Mouse (Mus musculus): ENCODE results near the gene H2-M10.6.
"Not testable (repeated sequence)": the region's sequence is repeated elsewhere in the genome, so short reads cannot be mapped to it uniquely, and the experiment has no call there.

H2-M10.6 gene

DNA sequence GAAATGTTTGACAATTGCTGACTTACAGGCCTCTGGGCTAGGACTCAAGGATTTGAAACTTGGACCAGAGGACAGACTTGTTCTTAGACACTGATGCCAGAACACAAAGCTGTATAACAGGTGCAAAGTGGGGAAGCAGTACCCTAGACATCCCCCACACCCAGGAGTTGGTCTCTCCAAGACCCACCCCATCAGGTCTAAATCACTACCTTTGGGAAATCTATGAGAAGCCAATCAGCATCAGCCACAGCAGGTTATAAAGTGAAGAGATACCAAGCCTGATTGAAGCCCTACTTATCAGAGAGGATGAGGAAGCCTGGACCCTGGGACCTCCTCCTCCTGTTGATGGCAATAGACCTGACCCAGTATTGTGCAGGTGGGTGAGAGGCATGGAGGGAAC is at the start of gene H2-M10.6:
TSS of gene H2-M10.6 (plus strand) at position 301 of the 400 bp plus-strand sequence.
- in situ Hi-C loops (cut with MseI, MboI) = no loop called here

DNA sequence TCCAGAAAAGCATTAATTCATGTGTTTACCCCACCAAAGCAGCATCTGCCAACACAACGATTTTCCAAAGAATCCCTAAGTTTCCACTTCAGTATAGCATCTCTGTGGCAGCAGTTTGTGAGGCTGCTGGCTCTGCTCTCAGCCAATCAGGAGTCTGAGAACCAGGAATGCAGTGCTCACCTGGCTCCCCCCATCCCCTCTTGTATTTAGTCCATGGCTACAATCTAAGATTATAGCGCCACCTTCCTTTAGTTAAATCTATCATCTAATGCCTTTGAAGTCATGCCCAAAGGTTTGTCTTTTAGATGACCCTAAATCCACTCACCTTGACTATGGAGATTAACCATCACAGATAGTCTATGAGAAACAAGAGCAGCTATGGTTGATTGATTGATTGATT is 48.2 kb upstream of the H2-M10.6 start:
- in situ Hi-C loops (cut with MseI, MboI) = loop anchor here in 1 of 2 experiments (10.0 kb wide), 1 partner anchor 379 kb away; no protein-coding TSS in a partner anchor

DNA sequence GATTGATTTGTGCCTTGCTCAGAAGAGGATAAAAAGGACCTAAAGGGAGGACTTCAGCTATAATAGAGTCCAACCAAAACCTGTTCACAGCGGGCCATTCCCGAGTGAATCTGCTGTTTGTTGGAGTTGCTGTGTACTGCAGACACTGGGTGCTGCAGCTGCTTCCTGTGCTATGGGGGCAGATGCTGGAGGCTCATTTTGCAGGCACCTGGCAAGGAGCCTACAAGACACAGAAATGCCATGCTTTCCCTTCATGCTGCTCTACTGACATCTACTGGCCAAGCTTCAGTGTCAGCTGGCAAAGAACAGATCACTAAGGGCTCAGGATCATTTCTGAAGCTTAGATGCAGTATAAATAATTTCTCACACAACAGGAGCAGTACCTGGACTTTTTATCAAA is 47.7 kb upstream of the H2-M10.6 start:
- in situ Hi-C loops (cut with MseI, MboI) = loop anchor here in 1 of 2 experiments (10.0 kb wide), 1 partner anchor 379 kb away; no protein-coding TSS in a partner anchor

DNA sequence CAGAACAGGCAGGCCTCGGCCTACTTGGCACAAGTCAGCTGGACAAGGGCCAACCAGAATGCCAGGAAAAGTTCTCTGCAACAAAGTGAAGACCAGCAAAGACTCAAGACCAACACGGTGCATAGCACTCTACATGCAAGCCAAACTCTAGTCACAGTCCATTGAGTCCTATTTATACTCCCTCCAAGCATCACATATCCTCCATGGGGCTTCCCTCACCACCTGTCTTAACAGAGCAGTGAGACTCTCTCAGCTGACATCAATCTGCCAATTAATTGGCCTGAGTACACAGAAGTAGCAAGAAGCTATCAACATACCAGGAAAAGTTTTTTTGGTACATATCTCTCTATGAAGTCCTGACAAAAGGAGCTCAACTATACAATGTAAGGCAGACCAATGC is 46.6 kb upstream of the H2-M10.6 start:
- in situ Hi-C loops (cut with MseI, MboI) = loop anchor here in 1 of 2 experiments (10.0 kb wide), 1 partner anchor 381 kb away; no protein-coding TSS in a partner anchor

DNA sequence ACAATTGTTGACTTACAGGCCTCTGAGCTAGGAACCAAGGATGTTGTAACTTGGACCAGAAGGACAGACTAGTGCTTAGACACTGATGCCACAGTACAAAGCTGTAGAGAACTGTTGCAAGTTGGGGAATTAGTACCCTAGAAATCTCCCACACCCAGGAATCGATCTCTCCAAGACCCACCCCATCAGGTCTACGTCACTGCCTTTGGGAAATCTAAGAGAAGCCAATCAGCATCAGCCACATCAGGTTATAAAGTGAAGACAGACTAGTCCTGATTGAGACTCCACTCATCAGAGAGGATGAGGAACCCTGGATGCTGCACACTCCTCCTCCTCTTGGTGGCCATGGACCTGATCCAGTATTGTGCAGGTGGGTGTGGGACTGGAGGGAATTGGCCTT is 39.4 kb upstream of the H2-M10.6 start, which contains the start of gene H2-M10.5:
TSS of gene H2-M10.5 (plus strand) at position 301 of the 400 bp plus-strand sequence.
- in situ Hi-C loops (cut with MseI, MboI) = not testable (repeated sequence)

DNA sequence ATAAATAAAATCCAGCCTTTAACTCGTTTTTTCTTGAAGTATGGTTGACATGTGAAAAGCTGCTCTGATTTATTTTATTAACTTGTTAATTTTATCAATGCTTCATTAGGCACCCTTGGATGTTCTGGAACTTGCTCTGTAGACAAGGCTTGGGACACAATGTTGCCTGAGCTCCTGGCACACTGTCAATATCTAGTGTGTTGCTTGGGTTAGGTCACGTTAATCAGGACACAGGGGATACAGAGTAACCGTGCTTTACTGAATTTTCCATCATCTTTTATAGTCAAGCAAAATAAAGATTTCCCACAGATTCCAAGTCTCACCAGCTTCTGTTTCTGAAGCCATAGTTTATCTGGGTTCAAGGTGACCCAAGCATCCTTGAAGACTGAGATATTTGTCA is 30.4 kb upstream of the H2-M10.6 start:
- in situ Hi-C loops (cut with MseI, MboI) = no loop called here

DNA sequence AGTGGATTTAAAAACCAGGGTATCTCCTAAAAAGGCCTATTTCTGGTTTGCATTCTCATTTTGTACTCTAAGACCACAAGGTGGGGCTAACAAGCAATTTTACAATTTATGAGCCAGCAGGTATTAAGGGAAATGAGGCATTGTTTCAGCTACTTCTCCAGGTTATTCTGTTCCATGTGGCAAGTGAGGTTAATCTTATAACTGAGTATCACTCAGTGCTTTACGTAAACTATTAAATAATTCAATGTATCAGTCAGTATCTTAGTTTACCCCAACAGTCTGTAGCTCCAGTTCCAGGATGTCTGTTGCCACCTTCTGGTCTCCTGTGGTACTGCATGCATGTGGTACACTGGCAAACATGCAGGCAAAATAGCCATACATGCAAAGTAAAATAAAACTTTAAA is 25.5 kb upstream of the H2-M10.6 start:
- in situ Hi-C loops (cut with MseI, MboI) = not testable (repeated sequence)

DNA sequence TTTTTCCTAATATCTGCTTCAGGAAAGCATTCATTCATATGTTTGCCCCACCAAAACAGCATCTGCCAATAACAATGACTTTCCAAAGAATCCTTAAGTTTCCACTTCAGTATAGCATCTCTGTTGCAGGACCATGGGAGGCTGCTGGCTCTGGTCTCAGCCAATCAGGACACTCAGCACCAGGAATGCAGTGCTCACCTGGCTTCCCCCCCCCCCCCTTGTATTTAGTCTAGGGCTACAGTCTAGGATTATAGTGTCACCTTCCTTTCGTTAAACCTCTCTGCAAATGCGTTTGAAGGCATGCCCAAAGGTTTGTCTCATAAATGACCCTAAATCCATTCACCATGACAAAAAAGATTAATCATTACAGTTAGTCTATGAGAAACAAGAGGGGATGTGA is 23.6 kb upstream of the H2-M10.6 start:
- in situ Hi-C loops (cut with MseI, MboI) = no loop called here

DNA sequence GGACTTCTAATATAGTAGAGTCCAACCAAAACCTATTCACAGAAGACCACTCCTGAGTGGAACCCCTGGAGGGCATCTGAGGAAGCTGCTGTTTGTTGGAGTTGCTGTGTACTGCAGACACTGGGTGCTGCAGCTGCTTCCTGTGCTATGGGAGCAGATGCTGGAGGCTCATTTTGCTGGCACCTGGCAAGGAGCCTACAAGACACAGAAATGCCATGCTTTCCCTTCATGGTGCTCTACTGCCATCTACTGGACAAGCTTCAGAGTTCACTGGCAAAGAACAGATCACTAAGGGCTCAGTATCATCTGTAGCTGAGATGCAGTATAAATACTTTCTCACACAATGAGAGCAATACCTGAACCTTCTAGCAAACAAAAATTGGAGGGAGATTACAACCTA is 23.2 kb upstream of the H2-M10.6 start:
- in situ Hi-C loops (cut with MseI, MboI) = not testable (repeated sequence)

DNA sequence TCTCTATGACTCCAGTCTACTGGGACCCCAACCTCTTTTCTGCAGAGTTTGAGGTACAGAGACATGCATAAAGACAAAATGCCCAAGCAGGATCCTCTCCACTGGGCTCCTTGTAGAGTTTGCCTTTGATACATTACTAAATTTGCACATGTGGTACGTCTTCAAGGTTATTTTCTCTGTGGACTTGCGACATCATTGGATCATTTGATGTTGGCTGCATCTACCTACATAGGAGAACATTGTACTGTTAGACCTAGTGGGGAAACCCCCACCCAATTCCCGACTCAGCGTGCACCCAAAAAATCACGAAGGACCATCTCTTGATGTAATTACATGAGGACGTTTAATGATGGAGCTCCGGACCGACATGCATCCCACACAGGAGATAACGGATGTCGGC is 12.5 kb upstream of the H2-M10.6 start:
- in situ Hi-C loops (cut with MseI, MboI) = no loop called here

DNA sequence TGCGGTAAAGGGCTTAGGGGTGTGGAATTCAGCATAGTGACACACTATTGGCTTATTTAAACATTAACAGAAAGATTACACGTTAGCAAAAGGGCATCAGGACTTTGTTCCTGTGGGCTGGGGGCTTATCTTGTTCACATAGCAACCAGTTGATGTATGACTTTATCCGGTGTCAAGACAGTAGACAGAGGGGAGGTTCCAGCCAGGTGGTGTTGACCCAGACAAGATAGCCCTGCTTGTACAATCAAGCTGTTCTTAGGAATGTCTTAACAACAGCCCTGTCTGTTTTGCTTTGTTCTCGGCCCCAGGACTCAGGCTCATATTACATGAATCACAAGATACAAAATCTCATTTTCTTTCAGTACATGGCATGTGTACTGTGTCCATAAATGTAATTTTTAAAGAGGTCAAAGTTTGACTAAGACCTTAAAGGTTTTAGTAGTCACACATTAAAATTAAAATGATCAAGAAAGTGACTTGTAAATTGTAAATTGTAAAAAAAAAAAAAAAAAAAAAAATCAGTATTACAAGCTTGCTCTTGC is 12.0 kb upstream of the H2-M10.6 start:
- in situ Hi-C loops (cut with MseI, MboI) = loop anchor here in 1 of 2 experiments (10.0 kb wide), 1 partner anchor 435 kb away; the partner anchor contains the start of gene H2-M10.3

DNA sequence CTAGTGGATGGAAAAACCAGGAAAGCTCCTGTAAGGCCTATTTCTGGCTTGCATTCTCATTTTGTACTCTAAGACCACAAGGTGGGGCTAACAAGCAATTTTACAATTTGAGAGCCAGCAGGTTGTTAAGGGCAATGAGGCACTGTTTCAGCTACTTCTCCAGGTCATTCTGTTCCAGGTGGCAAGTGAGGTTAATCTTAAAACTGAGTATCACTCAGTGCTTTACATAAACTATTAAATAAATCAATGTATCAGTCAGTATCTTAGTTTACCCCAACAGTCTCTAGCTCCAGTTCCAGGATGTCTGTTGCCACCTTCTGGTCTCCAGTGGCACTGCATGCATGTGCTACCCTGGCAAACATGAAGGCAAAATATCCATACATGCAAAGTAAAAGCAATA is 12.0 kb downstream of the H2-M10.6 start:
- in situ Hi-C loops (cut with MseI, MboI) = no loop called here

DNA sequence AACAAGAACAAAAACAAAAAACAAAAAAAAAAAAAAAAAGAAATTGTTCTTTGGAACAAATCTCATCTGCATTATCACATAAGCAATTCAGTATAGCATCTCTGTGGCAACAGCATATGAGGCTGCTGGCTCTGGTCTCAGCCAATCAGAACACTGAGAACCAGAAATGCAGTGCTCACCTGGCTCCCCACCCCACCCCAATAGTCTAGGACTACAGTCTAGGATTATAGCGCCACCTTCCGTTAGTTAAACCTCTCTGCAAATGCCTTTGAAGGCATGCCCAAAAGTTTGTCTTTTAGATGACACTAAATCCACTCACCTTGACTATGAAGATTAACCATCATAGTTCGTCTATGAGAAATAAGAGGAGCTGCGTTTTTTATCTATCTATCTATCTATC is 13.6 kb downstream of the H2-M10.6 start:
- in situ Hi-C loops (cut with MseI, MboI) = no loop called here

DNA sequence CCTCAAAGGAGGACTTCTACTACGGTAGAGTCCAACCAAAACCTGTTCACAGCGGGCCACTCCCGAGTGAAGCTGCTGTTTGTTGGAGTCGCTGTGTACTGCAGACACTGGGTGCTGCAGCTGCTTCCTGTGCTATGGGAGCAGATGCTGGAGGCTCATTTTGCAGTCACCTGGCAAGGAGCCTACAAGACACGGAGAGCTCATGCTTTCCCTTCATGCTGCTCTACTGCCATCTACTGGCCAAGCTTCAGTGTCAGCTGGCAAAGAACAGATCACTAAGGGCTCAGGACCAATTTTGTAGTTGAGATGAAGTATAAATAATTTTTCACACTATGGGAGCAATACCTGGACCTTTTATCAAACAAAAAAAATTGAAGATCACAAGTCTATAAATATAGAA is 14.0 kb downstream of the H2-M10.6 start:
- in situ Hi-C loops (cut with MseI, MboI) = not testable (repeated sequence)

DNA sequence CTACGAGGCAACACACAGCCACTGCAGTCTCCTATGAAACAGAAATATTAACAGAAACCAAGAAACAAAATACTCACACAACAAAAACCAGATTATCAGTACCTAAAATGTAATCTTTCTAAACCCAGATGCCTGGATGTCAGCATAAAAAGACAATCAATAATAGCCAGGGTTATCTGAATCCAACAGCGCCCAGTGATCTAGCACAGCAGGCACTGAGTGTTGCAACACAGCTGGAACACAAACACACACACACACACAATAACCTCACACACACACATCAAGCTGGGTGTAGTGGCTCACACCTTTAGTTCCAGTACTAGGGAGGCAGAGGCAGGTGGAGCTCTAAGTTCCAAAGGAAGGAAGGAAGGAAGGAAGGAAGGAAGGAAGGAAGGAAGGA is 16.5 kb downstream of the H2-M10.6 start:
- in situ Hi-C loops (cut with MseI, MboI) = no loop called here

DNA sequence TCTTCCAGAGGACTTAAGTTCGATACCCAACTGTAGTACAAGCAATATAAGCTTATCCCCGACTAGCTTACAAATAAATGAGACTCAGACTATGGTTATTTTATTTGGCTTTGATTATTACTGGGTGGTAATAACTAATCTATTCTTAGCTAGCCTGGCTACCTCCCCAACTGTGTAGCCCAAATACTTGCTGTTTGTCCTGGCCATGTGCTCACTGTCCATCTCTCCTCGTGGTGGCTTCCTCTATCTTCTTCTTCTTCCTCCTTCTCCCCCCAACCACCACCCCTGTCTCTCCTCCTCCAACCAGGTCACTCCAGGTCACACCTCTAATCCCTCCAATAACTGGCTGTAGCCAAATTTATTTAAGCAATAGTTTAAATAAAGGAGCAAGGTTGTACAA is 18.5 kb downstream of the H2-M10.6 start:
- in situ Hi-C loops (cut with MseI, MboI) = no loop called here

DNA sequence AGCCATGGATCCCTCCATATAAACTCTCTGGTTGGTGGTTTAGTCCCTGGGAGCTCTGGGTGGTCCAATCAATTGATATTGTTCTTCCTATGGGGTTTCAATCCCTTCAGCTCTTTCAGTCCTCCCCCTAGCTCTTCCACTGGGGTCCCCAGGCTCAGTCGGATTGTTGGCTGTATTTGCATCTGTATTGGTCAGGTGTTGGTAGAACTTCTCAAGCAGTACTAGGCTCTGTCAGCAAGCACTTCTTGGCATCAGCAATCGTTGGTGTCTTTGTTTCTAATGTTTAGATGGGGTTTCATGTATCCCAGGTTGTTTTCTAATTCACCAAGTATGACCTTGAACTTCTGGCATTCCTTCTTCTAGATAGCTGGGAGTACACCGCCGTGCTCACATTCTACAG is 20.7 kb downstream of the H2-M10.6 start:
- in situ Hi-C loops (cut with MseI, MboI) = no loop called here

DNA sequence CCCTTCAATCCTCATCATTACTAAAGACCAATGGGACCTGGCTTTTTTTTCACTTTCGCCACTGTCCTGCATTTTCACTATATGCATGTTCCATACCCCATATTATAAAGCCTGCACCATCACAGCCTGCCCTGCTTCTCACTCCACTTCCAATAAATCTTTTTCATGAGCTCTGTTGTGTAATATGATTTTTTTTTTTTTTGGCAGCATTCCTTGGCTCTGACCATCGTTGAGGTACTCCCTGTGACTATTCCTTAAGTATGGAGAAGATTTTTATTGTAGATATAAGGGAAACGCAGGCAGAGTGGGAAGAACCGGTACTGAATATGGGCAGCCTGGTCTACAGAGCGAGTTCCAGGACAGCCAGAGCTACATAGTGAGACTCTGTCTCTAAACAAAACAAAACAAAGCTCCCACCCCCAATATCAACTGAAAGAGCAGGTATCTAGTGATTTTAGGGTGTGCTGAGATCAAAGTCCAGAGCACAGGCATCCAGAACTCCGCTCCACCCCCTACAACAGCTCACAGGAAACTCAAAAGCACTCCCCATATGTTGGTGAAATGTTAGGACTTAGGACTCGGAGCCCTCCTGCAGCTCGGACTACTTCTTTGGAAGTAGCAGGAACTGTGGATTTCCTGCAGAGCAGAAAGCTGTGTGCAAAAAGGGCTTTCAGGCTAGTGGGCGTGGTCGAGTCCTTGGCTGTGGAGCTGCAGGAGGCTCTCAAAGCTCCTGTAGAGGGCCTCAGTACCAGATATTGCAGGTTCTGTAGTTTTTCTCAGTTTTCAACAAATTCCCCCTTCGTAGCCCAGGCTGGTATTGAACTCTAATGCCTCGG is 23.8 kb downstream of the H2-M10.6 start:
- in situ Hi-C loops (cut with MseI, MboI) = no loop called here

DNA sequence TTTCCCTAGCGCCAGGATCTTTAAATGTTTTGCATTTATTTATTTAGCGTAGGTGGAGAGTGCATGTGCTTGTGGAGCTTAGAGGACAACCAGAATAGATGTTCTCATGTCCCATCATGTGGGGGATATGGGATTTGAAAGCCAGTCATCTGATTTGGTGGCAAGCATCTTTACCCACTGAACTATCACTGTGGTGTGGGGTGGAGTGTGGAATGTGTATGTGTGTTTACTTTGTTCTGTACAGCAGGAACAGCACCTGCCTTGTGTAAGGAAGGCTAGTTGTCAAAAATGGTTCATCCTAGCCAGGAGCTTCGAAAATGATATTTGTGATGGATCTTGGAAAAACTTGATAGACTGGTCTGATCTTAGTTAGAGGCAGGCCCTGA is 24.4 kb downstream of the H2-M10.6 start:
- in situ Hi-C loops (cut with MseI, MboI) = no loop called here

DNA sequence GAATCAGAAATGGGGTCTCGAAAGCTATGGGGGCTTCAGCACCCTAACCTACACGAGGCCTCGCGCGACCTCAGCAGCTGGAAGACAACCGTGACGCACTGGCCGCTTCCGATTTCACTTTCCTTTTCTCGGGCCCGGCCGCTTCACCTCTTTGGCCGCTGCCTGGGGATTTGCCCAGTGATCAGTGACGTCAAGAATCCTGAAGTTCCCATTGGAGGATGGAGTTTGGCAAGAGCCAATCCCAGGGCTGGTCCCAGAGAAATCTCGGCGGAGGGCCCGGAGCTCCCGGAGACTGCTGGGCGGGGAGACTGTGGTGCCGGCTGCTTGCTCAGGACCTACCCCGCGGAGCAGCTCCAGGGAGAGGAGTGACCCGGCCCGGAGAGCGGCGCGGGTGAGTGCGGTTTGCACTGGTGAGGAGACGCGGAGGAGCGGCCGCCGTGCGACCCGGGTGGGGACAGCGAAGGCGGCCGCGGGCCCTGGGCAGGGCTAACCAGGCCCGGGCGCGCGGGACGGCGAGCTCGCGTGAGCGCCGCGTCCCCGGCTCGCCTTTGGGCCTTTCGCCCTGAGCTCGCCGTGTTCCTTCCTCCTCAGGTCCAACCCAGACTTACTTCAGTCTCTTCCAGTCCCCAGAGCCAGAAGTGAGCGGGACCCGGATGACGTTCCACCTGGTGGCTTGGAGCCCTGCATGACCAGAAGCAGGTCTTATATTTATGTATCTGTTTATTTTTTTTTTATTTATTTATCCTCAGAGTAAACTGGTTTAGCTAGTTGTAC is 25.1 kb downstream of the H2-M10.6 start, which contains the start of gene Trim26:
TSS of gene Trim26 (plus strand) at position 261 of the 774 bp plus-strand sequence.
- in situ Hi-C loops (cut with MseI, MboI) = no loop called here

DNA sequence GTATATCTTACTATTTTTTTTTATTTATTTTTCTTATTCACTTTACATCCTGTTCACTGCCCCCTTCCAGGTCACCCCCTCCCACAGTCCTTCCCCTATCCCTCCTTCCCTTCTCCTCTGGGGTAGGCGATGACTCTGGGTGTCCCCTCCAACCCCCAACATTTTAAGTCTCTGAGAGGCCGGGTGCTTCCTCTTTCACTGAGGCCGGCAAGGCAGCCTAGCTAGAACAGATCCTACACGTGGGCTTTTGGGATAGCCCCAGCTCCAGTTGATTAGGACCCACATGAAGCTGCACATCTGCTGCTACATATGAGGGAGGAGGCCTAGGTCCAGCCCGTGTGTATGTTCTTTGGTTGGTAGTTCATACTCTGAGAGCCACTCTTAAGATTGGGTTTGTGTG is 27.0 kb downstream of the H2-M10.6 start:
- in situ Hi-C loops (cut with MseI, MboI) = no loop called here

DNA sequence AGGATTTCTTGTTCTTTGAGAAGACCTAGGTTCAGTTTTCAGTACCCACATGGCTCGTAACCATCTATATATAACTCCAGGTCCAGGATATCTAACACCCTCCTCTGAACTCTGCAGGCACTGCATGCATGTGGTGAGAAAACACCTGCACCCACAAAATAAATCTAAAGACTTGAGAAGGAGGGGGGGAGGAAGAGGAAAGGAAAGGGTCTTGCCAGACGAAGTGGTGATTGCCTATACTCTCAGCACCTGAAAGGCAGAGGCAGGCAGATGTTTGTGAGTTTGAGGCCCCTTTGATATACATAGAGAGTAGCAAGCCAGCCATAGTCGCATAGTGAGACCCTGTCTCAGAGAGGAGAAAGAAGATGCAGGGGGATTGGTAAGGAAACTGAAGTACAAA is 28.0 kb downstream of the H2-M10.6 start:
- in situ Hi-C loops (cut with MseI, MboI) = no loop called here

Measured in mouse trophoblast stem cell (cell line).